Mouse (Mus musculus) adrenal gland, adult 8-10 months (tissue): ENCODE data around the gene Nfe2l3. TPM values are rescaled to one million over a fixed set of nuclear protein-coding genes. Genes with fewer than 3 reads are reported as not detected.
"Not testable (repeated sequence)": the region's sequence is repeated elsewhere in the genome, so short reads cannot be mapped to it uniquely, and the experiment has no call there.

Experiments
- DNase-seq: peaks from one replicate; pipeline ENCODE4 v3.0.0; 2022
- total RNA-seq, 4 experiments: library from RNA; stranded (reverse); gene quantifications; 2 replicates each; pipeline ENCODE4 v1.2.4; 2022

The Nfe2l3 gene
- total RNA-seq, 4 experiments from 2014 or later = not detected

DNA sequence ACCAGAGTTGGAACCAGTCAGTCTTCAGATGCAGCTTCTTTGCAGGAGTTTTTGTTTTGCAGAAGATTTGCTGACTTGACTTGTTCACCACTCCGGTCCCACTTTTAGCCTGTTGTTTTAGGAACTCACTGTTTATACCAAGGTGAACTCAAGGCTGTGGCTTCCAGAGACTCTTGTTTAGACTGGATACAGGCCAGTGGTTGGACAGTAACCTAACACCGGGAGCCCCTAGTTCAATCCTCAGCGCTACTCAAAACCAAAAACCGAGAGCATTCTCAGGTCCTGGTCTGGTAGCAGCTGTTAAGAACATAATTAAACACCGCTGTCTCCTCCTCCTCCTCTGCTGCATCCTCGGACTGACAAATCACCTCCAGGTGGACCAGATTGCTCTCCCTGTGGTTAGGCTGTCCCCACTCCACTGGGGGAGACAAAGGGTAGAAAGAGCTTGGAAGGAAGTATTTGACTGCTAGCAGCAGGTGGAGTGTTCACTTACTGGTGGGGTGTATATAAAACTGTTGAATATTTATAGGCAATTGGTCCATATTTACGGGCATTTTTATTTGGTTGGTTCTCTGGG lies 20.5 kb downstream of the Nfe2l3 start:
- no peak for DNase-seq

GRCm38 (mm10) chr6:51454949-51455348 lies 22.5 kb downstream of the Nfe2l3 start:
- no peak for DNase-seq

DNA sequence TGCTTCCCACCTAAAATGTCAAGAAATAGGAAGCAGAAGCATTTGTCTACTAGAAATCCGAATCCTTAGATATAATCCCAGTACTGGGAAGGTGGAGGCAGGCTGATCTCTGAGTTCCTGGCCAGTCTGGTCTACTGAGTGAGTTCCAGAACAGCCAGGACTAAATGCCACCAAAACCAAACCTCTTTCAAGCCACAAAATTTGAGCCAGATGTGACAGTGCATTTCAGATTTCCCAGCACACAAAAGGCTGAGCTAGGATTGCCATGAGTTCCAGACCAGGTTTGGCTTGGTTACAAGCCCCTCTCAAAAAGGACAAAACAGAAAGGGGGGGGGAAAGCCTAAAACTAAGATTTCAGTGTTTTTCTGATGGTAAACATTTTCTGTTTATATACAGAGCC lies 23.7 kb downstream of the Nfe2l3 start:
- DNase-seq = no peak

DNA sequence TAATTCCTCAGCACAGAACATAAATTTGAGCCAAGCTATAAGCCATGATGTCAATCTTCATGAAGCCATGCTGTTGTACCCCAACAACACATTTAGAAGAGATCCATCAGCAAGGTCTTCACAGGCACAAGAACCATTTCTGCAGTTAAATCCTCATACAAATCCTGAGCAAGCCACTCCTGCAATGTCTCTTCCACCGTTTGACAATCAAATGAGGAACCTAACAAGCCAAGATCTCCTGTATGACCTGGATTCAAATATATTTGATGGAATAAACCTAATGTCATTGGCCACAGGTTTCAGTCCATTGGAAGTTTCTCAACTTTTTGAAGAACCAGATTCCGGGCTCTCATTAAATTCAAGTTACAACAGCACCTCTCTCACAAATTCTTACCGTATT lies 24.8 kb downstream of the Nfe2l3 start:
- DNase-seq = no peak

DNA sequence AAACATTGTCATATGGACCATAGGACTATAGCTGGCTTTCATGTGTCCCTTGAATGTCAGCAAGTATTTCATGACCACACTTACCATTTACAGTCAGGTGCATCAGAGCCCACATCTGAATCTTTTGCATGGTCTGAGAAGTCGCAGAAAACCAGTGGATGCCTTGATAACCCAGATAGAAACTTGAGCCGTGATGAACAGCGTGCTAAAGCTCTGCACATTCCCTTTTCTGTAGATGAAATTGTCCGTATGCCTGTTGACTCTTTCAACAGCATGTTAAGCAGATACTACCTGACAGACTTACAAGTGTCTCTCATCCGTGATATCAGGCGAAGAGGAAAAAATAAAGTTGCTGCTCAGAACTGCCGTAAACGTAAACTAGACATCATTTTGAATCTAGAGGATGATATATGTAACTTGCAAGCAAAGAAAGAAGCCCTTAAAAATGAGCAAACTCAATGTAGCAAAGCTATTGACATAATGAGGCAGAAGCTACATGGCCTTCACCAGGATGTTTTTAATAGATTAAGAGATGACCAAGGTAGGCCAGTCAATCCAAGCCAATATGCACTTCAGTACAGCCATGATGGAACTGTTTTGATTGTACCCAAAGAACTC lies 25.4 kb downstream of the Nfe2l3 start:
- no peak for DNase-seq

GRCm38 (mm10) chr6:51458925-51459312 lies 26.4 kb downstream of the Nfe2l3 start:
- peak; percentile 55 for DNase-seq

DNA sequence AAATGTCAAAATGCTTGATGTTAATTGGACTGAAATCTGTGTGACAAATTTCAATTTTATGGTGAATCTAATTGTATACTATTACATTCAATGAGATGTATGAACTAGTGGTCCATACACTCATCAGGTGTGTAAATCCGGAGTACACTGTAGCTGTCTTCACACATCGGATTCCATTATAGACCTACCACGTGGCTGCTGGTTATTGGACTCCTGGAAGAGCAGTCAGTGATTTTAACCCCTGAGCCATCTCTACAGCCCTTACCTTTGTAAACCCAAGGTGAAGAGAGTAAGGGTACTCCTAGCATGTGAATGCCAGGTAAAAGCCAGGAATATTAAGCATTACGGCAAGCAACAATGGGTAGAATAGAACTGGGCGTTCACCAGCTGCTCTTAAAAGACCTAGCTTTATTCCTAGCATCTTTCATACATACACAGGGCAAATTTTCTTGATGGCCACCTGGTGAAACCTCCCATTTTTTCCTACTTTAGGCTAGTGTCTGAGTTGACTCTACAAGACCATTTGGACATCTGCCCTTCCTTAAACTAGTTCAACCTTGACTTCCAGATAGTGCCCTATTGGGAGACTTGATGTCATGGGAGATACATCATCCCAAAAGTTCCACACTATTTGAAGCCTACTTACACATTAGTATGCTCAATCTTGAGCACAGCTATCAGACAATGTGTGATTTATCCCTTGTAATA lies 27.0 kb downstream of the Nfe2l3 start:
- DNase-seq = no peak

DNA sequence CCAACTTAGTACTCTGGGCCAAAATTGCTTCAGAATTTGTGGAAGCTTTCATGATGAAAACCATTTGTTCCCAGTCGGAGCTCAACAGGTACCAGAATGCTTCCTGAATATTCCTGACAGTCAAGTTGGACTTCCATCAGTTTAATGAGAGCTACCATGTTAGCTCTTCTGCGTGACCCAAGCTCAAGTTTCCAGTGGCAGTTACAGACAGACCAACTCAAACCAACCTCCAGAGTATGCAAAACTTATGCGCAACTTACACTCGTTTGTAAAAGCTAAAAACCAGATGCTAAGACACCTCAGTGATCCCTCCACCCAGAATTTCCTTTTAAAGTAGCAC lies 27.5 kb downstream of the Nfe2l3 start:
- DNase-seq = no peak

DNA sequence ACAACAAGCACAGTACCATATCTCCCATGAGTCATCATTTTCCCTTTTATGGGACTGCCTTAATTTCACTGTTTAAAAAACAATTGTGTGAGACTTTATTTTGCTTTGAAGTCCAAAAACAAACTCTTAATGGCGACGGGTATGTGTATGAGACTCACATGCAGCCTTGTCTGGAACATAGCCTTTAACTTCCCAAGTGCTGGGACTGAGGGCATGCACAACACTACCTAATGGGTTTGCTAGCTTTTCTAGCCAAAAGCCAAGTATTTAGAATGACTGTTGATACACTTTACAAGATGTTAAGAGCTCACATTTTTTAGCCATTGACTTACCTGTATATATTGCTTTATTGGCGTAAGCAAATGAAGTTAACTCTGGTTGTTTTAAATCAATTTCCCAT lies 27.9 kb downstream of the Nfe2l3 start:
- no peak for DNase-seq

DNA sequence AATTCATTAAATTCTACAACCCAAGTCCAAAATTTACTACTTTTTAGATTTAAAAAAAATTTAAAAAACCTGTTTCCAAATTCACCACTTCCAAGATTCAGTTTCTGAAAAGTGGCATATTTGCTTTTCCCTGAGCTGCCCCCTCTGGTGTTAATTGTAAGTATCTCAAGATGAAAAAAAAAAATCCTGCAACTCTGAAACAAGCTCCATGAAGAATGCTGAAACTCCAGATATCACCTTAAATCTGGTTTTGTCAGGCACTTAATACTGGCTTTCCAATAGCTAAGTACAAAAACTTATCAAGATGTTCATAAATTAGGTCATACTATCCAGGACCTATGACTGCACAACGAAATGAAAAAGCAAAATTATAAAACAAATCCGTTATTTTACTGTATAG lies 35.2 kb downstream of the Nfe2l3 start:
- no peak for DNase-seq

- peak; percentile 65 for DNase-seq
Observed at GRCm38 (mm10) chr6:51468891-51469561, 36.6 kb downstream of the Nfe2l3 start.

- peak; percentile 97 for DNase-seq
Observed at GRCm38 (mm10) chr6:51469715-51470310, 37.3 kb downstream of the Nfe2l3 start, which contains the start of gene Hnrnpa2b1. Gene Hnrnpa2b1 (minus strand): TSS chr6:51469894.

GRCm38 (mm10) chr6:51470311-51471178 lies 38.1 kb downstream of the Nfe2l3 start, which contains the start of gene Cbx3:
Gene Cbx3 (plus strand): TSS chr6:51470360.
- DNase-seq = peak; percentile 62

DNA sequence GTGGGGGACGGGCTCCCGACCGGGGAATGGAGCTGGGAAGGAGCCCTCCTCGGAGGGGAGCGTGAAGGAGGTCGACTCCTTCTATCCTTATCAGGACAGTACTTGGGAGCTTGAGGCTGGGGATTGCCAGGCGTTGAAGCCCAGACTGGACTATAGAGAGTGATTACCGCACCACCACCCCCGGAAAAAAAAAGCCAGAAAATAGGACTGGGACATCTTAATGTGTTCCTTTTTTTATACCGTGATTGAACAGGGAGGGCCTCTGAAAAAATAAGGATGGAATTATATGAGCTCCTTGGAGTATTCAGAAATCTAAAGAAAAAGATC lies 38.7 kb downstream of the Nfe2l3 start:
- no peak for DNase-seq

DNA sequence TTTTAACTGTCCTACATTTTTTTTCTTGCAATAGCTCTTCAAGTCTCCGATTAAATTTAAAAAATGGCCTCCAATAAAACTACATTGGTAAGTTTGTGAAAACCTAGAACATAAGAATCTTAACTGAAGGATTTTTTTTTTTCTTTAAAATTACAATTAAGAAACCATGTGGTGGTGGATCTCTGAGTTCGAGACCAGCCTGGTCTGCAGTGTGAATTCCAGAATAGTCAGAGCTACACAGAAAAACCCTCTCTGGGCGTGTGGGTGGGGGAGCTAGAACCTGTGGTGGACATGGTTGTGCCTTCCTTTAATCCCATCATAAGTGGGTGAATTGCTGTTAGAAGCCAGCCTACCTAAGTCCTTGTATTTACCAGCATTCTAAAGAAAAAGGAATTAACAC lies 39.3 kb downstream of the Nfe2l3 start:
- DNase-seq = no peak

DNA sequence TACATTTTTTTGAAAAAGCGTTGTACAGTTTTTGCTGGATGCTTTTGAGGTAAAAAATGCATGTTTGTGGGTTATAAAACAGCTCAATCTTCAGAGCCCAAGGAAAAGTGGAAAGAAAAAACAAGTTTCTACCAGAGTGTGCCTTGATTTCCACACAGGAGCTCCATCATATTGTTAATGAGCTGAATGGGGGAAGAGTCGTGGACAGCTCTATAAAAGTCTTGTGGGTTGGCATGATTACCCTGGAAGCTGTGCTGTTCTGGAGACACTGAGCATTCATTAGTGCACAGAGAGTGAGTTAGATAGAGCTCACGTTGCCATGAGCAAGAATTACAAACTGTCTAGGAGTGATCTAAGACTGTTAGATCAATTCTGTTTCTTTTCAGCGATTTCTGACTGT lies 39.7 kb downstream of the Nfe2l3 start:
- no peak for DNase-seq

- DNase-seq = no peak
Observed at GRCm38 (mm10) chr6:51479136-51479731, 46.8 kb downstream of the Nfe2l3 start.

- DNase-seq = no peak
Observed at GRCm38 (mm10) chr6:51481548-51481947, 49.1 kb downstream of the Nfe2l3 start.

DNA sequence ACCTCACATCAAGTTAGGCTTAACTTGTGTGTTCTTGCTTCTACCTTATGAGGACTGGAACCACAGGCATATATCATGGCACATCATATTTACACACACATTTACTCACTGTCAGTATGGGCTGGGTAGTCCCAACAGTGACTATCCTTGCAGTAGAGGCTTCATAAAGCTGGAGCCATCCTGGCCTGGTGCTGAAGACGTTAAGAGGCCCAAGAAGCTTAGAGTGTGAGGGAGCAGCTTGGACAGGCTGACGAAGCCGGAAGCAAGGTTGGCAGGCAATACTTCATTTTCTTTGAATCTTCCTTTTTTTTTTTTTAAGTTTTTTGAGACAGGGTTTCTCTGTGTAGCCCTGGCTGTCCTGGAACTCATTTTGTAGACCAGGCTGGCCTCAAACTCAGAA lies 51.4 kb downstream of the Nfe2l3 start:
- no peak for DNase-seq

DNA sequence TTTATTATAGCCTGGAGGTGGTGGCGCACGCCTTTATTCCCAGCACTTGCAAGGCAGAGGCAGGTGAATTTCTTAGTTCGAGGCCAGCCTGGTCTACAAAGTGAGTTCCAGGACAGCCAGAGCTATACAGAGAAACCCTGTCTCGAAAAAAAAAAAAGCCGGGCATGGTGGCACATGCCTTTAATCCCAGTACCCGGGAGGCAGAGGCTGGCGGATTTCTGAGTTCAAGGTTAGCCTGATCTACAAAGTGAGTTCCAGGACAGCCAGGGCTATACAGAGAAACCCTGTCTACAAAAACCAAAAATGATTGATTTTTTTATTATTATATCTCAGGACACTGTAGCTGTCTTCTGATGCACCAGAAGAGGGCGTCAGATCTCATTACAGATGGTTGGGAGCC lies 52.1 kb downstream of the Nfe2l3 start:
- not testable (repeated sequence) for DNase-seq

- no peak for DNase-seq
Observed at GRCm38 (mm10) chr6:51485646-51486045, 53.2 kb downstream of the Nfe2l3 start.
